Comparison of ENCODE assay signal across 18 mouse cellular contexts in the genomic region with DNA sequence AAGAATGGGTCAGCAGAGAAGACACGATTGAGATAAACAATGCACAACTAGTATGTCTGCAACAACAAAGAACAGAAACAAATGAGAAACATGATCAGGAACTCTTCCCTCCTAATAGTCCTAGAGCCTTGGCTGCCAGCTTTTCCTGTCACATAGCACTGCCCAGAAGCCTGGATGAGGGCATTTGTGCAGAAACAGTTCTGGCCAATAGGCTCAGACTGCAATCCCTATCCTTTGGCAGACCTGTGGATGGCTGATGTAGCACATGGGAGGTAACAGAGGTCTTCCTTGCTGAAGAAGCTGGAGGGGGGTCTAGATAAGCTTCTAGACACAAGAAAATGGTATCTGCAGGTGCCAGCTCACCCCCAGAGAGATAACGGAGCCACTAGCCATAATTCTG.
DNase-seq lines count a peak whose midpoint lies in the region; ATAC-seq and TF ChIP-seq lines count a peak whose summit lies in the region.
"Had no signal": no experiment of that assay in that cellular context is flagged by ENCODE, and none has a peak within 500 bp of the region (broad histone marks: within the 10 kb centered on the region; RNA-seq: fewer than 3 reads in every experiment).

No protein-coding gene starts in this region.

- H3K36me3 ChIP-seq in heart, embryonic 10.5 days: no peaks in the 10 kb centered on the region
- H3K36me3 ChIP-seq in intestine, embryonic 14.5 days (ENCODE audit: control insufficient read depth, insufficient read depth, low read length): no peaks in the 10 kb centered on the region
- no peaks in the 10 kb centered on the region for H3K36me3 ChIP-seq in intestine, postnatal 0 days (ENCODE audit: control insufficient read depth, insufficient read depth)
- H3K36me3 ChIP-seq: embryonic facial prominence, embryonic 10.5 days had no signal

- H3K9ac ChIP-seq in intestine, embryonic 14.5 days (ENCODE audit: low read length): no peak overlapping the region
- H3K9ac ChIP-seq in intestine, postnatal 0 days (ENCODE audit: low read depth, low read length): no peak overlapping the region
- H3K9ac ChIP-seq: forebrain, embryonic 13.5 days; forebrain, postnatal 0 days had no signal

- H3K9me3 ChIP-seq in heart, embryonic 10.5 days: no peaks in the 10 kb centered on the region
- H3K9me3 ChIP-seq in intestine, embryonic 14.5 days (ENCODE audit: control insufficient read depth, low read length): no peaks in the 10 kb centered on the region
- H3K9me3 ChIP-seq in intestine, postnatal 0 days (ENCODE audit: control insufficient read depth): no peaks in the 10 kb centered on the region
- H3K9me3 ChIP-seq: embryonic facial prominence, embryonic 10.5 days; forebrain, embryonic 13.5 days had no signal

- peaks cover 36% of the 10 kb centered on the region for H3K4me1 ChIP-seq in heart, embryonic 10.5 days
- peaks cover 11% of the 10 kb centered on the region for H3K4me1 ChIP-seq in intestine, embryonic 14.5 days (replicated peaks; ENCODE audit: control insufficient read depth, insufficient read depth, low read length)
- H3K4me1 ChIP-seq in intestine, postnatal 0 days (replicated peaks; ENCODE audit: control insufficient read depth, insufficient read depth, low read length): no peaks in the 10 kb centered on the region

- 78% methylated on average over 2 of the region's 2 CpGs for WGBS in heart, embryonic 10.5 days
- WGBS in intestine, embryonic 14.5 days: 87% methylated on average over 2 of the region's 2 CpGs
- WGBS in intestine, postnatal 0 days: 75% methylated on average over 2 of the region's 2 CpGs

- H3K4me3 ChIP-seq in heart, embryonic 10.5 days: no peak overlapping the region
- no peak overlapping the region for H3K4me3 ChIP-seq in intestine, embryonic 14.5 days (ENCODE audit: low read depth, low read length)
- no peak overlapping the region for H3K4me3 ChIP-seq in intestine, postnatal 0 days (ENCODE audit: low read depth, low read length)
- H3K4me3 ChIP-seq: embryonic facial prominence, embryonic 10.5 days; forebrain, embryonic 13.5 days had no signal

- no peak for TF ChIP-seq CTCF in intestine, postnatal 0 days (IDR thresholded peaks at IDR 0.05; ENCODE audit: low read depth)

- H3K27me3 ChIP-seq in heart, embryonic 10.5 days (ENCODE audit: insufficient read depth, poor library complexity, severe bottlenecking): no peaks in the 10 kb centered on the region
- H3K27me3 ChIP-seq in intestine, embryonic 14.5 days (replicated peaks; ENCODE audit: control insufficient read depth, insufficient read depth, low read length): no peaks in the 10 kb centered on the region
- H3K27me3 ChIP-seq in intestine, postnatal 0 days (replicated peaks; ENCODE audit: control insufficient read depth, insufficient read depth, low read length): no peaks in the 10 kb centered on the region

- no peak overlapping the region for H3K4me2 ChIP-seq in intestine, embryonic 14.5 days (ENCODE audit: low read length)
- H3K4me2 ChIP-seq in intestine, postnatal 0 days (replicated peaks; ENCODE audit: low read depth): no peak overlapping the region
- H3K4me2 ChIP-seq: forebrain, embryonic 13.5 days had no signal

- ATAC-seq in intestine, embryonic 14.5 days (replicated peaks; ENCODE audit: low FRiP score, low TSS enrichment, low read depth): no peak
- no peak for ATAC-seq in intestine, postnatal 0 days
- ATAC-seq: activated CD4-positive, CD25-positive, alpha-beta regulatory T cell, adult 4 months; forebrain, embryonic 13.5 days; forebrain, postnatal 0 days had no signal

- no peak overlapping the region for H3K27ac ChIP-seq in heart, embryonic 10.5 days
- H3K27ac ChIP-seq in intestine, embryonic 14.5 days (ENCODE audit: low read depth): no peak overlapping the region
- no peak overlapping the region for H3K27ac ChIP-seq in intestine, postnatal 0 days (ENCODE audit: low read depth, low read length)
- H3K27ac ChIP-seq: embryonic facial prominence, embryonic 10.5 days; forebrain, embryonic 13.5 days had no signal

- peak; percentile 19 to 33 for DNase-seq in cerebellum, postnatal 14 days
- no peak for DNase-seq in cerebellum, adult 9-11 months
- DNase-seq in heart, embryonic 10.5 days (ENCODE audit: low spot score): peak; percentile 70
- no peak for DNase-seq in heart, postnatal 4 days
- peak; percentile 43 for DNase-seq in intestine, embryonic 14.5 days (ENCODE audit: low spot score)
- DNase-seq in brain, adult 2 months (ENCODE audit: low read depth, low spot score): peak; percentile 7
- no peak for DNase-seq in lung, postnatal 10 days
- DNase-seq: adrenal gland, postnatal 14 days; cerebellum, adult 2 months; forebrain, postnatal 0 days; gastrocnemius, postnatal 25 days; heart, postnatal 10 days; kidney, adult 11 months; kidney, adult 9 months had no signal

Comparison
In these comparisons a context has a peak if more than half of its experiments do, and no peak if none do; other contexts are left out.
1. DNase-seq: peak in cerebellum, postnatal 14 days (2 of 2), heart, embryonic 10.5 days (single experiment), intestine, embryonic 14.5 days (single experiment) and brain, adult 2 months (single experiment); none in cerebellum, adult 9-11 months (single experiment), heart, postnatal 4 days (single experiment) and lung, postnatal 10 days (single experiment).